Mouse (Mus musculus): ENCODE data around the gene Flt3l. TPM values are rescaled to one million over a fixed set of nuclear protein-coding genes. Genes with fewer than 3 reads are reported as not detected.
"Not testable (repeated sequence)": the region's sequence is repeated elsewhere in the genome, so short reads cannot be mapped to it uniquely, and the experiment has no call there.

Flt3l gene
- total and polyA plus RNA-seq, 2 experiments from 2014 or later, result 2.1 to 8.0 TPM

DNA sequence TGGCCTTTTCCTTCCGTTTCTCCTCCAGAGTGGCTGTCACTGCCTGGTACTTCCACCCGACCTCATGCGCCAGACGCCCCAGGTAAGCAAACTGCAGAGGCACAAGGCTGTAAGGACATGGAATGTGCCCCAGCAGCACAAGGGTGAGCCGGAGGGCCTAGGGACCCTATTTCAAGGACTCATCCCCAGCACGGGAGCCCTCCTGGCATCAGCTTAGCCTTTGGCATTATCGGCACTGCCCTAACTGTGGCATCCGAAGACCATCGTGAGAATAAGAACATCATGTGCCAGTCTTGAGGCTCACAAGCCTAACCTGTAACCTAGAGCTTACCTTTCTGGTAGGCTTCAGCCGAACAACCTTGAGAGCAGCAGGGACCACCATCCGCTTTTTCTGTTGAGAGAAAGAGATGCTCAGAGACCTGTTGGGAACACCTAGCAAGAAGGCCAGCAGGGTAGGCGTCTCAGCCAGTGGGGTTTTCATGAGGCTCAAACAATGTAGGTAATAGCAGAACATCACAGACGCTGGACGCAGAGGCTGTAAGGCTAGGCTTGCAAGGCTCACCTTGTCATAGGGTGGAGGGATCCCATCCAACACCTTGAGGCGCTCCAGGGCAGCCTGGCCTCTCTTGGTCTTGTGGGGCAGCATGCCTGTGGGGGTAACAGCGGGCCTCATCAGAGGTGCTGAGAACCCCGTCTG is 9.9 kb downstream of the Flt3l start:
- Histone ChIP-seq H3K4me1 (ENCODE audit: insufficient read depth, low read length) (peaks cover 14% of the 10 kb centered on the region), H3K4me3 (ENCODE audit: low read length) (no peak overlapping the region), H3K27ac (no peak overlapping the region), H3K27me3 (ENCODE audit: insufficient read depth, low read length) (no peaks in the 10 kb centered on the region), H3K36me3 (ENCODE audit: insufficient read depth, low read length) (peaks cover 43% of the 10 kb centered on the region), H3K9ac (replicated peaks; ENCODE audit: low read length) (peak overlapping the region; percentile 99; the same call in 1 of the 2 replicates), H3K9me3 (ENCODE audit: low read length) (no peaks in the 10 kb centered on the region), H3K4me2 (ENCODE audit: low read depth, low read length) (peak overlapping the region; percentile 93; the same call in 1 of the 2 replicates)
- no peak for ATAC-seq
- WGBS, result 76% methylated on average over 17 of the region's 17 CpGs
- TF ChIP-seq CTCF (IDR thresholded peaks at IDR 0.05; ENCODE audit: low read depth), result no peak
- DNase-seq (ENCODE audit: low spot score), result no peak

DNA sequence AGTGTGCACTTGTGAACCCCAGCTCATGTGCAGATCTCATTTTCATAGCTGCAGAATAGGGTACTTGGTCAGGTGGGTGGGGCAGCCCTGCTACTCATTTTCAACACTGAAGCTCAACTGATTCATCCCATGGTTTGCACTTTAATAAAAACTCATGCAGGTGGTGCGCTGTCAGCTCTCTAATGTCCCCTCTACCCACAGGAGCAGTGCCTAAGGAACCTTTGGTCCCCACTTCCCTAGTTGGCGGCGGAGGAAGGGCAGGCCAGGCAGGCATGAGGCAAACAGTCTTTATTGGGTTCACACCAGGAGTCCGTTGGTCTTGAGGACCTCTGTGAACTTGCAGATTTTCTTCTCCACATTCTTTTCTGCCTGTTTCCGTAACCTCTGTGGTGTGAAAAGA is 10.6 kb downstream of the Flt3l start:
- H3K9me3 ChIP-seq (ENCODE audit: low read length); DNase-seq (ENCODE audit: low spot score); H3K27me3 ChIP-seq (ENCODE audit: insufficient read depth, low read length); H3K9ac ChIP-seq (replicated peaks; ENCODE audit: low read length); H3K27ac ChIP-seq; H3K4me3 ChIP-seq (ENCODE audit: low read length); H3K4me2 ChIP-seq (ENCODE audit: low read depth, low read length); ATAC-seq: not testable (repeated sequence)
- peaks cover 14% of the 10 kb centered on the region for H3K4me1 ChIP-seq (ENCODE audit: insufficient read depth, low read length)
- peaks cover 49% of the 10 kb centered on the region for H3K36me3 ChIP-seq (ENCODE audit: insufficient read depth, low read length)
- 65% methylated on average over 5 of the region's 5 CpGs for WGBS

- ATAC-seq (no peak), DNase-seq (ENCODE audit: low spot score) (peak; percentile 49)
- Histone ChIP-seq H3K36me3 (ENCODE audit: insufficient read depth, low read length) (peaks cover 53% of the 10 kb centered on the region), H3K4me1 (ENCODE audit: insufficient read depth, low read length) (peaks cover 14% of the 10 kb centered on the region), H3K9ac (replicated peaks; ENCODE audit: low read length) (no peak overlapping the region), H3K4me3 (ENCODE audit: low read length) (no peak overlapping the region), H3K27me3 (ENCODE audit: insufficient read depth, low read length) (no peaks in the 10 kb centered on the region), H3K4me2 (ENCODE audit: low read depth, low read length) (no peak overlapping the region), H3K27ac (peak overlapping the region; percentile 80), H3K9me3 (ENCODE audit: low read length) (no peaks in the 10 kb centered on the region)
- no peak for TF ChIP-seq CTCF (IDR thresholded peaks at IDR 0.05; ENCODE audit: low read depth)
- 20% methylated on average over 7 of the region's 7 CpGs for WGBS
Measured at GRCm38 (mm10) chr7:45125144-45125600, 11.1 kb downstream of the Flt3l start.

DNA sequence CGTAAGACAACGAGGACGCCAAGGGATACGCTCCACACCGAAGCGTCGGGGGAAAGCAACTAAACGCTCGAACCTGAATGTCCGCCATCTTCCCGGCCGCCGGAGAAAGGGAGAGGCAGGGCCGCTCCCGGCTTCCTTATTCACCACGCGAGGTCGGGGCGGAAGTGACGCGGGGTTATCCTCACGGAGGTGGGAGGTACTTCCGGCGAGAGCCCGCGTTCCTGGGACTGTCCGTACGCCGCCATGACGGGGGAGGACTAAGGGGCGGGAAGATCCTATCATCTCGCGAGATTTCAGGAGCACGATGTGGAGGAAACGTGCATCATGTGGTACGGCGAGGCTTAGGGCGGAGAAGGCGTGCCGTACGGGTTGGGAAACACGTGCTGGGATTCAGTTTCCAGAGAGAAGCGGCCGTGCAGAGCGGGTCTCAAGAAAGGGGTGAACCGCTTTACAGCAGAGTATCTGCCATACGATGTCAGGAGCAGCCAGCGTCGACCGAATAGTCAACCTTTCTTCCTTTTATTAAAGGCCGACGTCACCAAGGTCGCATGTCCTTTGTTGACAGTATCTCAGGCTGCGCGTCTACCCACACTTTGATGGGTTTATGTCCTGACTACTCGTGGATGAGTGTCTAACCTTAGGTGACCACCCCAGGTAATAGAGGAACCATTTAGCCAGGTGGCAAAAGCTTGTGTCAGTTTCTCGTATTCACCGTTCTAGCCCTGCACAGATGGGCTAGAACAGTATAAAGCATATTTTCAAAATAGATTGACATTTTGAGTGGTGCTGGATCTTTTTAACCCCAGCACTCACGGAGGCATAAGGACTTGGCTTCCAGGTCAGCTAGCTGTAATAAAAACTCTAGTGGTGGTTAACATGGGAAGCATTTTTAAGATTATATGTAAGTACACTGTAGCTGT is 11.7 kb downstream of the Flt3l start, which contains the start of gene Rps11:
TSS of gene Rps11 (minus strand) at position 216 of the 920 bp plus-strand sequence.
- peaks cover 59% of the 10 kb centered on the region for H3K36me3 ChIP-seq (ENCODE audit: insufficient read depth, low read length)
- ATAC-seq, result peak; percentile 88

GRCm38 (mm10) chr7:45123186-45123570 is 13.1 kb downstream of the Flt3l start:
- no peak for ATAC-seq
- Histone ChIP-seq H3K27ac (peak overlapping the region; percentile 87; the same call in 1 of the 2 replicates), H3K27me3 (ENCODE audit: insufficient read depth, low read length) (no peaks in the 10 kb centered on the region), H3K36me3 (ENCODE audit: insufficient read depth, low read length) (peaks cover 69% of the 10 kb centered on the region), H3K4me2 (ENCODE audit: low read depth, low read length) (peak overlapping the region; percentile 96), H3K4me3 (ENCODE audit: low read length) (peak overlapping the region; percentile 64), H3K4me1 (ENCODE audit: insufficient read depth, low read length) (peaks cover 14% of the 10 kb centered on the region), H3K9me3 (ENCODE audit: low read length) (no peaks in the 10 kb centered on the region), H3K9ac (replicated peaks; ENCODE audit: low read length) (peak overlapping the region; percentile 78)
- WGBS, result 22% methylated on average over 12 of the region's 12 CpGs
- no peak for TF ChIP-seq CTCF (IDR thresholded peaks at IDR 0.05; ENCODE audit: low read depth)
- DNase-seq (ENCODE audit: low spot score), result peak; percentile 46

More for the DNA sequence above, 11.7 kb downstream of the Flt3l start, which contains the start of gene Rps11:
- peak; percentile 34 for TF ChIP-seq CTCF (IDR thresholded peaks at IDR 0.05; ENCODE audit: low read depth)
- no peaks in the 10 kb centered on the region for H3K27me3 ChIP-seq (ENCODE audit: insufficient read depth, low read length)
- peak within 1 kb of the TSS; percentile 78 for H3K9ac ChIP-seq (replicated peaks; ENCODE audit: low read length)
- H3K27ac ChIP-seq, result peak within 1 kb of the TSS; percentile 87
- peak within 1 kb of the TSS; percentile 96 for H3K4me2 ChIP-seq (ENCODE audit: low read depth, low read length)
- peak; percentile 100 for DNase-seq (ENCODE audit: low spot score)
- H3K4me1 ChIP-seq (ENCODE audit: insufficient read depth, low read length), result peaks cover 14% of the 10 kb centered on the region
- WGBS, result 1% methylated on average over 59 of the region's 59 CpGs
- H3K4me3 ChIP-seq (ENCODE audit: low read length), result peak within 1 kb of the TSS; percentile 64
- H3K9me3 ChIP-seq (ENCODE audit: low read length), result no peaks in the 10 kb centered on the region

GRCm38 (mm10) chr7:45122561-45123185 is 13.6 kb downstream of the Flt3l start:
- 83% methylated on average over 15 of the region's 15 CpGs for WGBS
- peak overlapping the region; percentile 64 for H3K4me3 ChIP-seq (ENCODE audit: low read length)
- peak overlapping the region; percentile 96 for H3K4me2 ChIP-seq (ENCODE audit: low read depth, low read length)
- H3K9ac ChIP-seq (replicated peaks; ENCODE audit: low read length), result peak overlapping the region; percentile 78; the same call in 1 of the 2 replicates
- no peaks in the 10 kb centered on the region for H3K27me3 ChIP-seq (ENCODE audit: insufficient read depth, low read length)
- ATAC-seq (no peak), DNase-seq (ENCODE audit: low spot score) (no peak)
- H3K27ac ChIP-seq, result 0 out of 2 replicates have a peak overlapping the region, but pooled peaks have one; percentile 87
- H3K4me1 ChIP-seq (ENCODE audit: insufficient read depth, low read length), result peaks cover 14% of the 10 kb centered on the region
- TF ChIP-seq CTCF (IDR thresholded peaks at IDR 0.05; ENCODE audit: low read depth), result no peak
- H3K36me3 ChIP-seq (ENCODE audit: insufficient read depth, low read length), result peaks cover 70% of the 10 kb centered on the region
- H3K9me3 ChIP-seq (ENCODE audit: low read length), result no peaks in the 10 kb centered on the region

Measured in hindbrain, postnatal 0 days (tissue).